17 mouse cellular contexts compared by ENCODE assay signal in genomic region chr9:96501217-96501616, GRCm38 (mm10). TPM values are rescaled to one million over a fixed set of nuclear protein-coding genes. Genes with fewer than 3 reads are reported as not detected.
"Had no signal": no experiment of that assay in that cellular context is flagged by ENCODE, and none has a peak within 500 bp of the region (broad histone marks: within the 10 kb centered on the region; RNA-seq: fewer than 3 reads in every experiment).

No protein-coding gene starts in this region.

- ATAC-seq: liver, embryonic 12.5 days; midbrain, embryonic 16.5 days had no signal

- H3K4me3 ChIP-seq: limb, embryonic 15.5 days; liver, embryonic 12.5 days; lung, embryonic 15.5 days; midbrain, embryonic 12.5 days had no signal

- H3K27ac ChIP-seq: limb, embryonic 15.5 days; liver, embryonic 12.5 days; lung, embryonic 15.5 days; midbrain, embryonic 12.5 days had no signal

- DNase-seq: kidney, adult 11 months; kidney, adult 9 months; kidney, postnatal 36 days; layer of hippocampus, adult 9-11 months; layer of hippocampus, postnatal 36 days; thymus, adult 2 months; thymus, postnatal 25 days had no signal

- H3K27me3 ChIP-seq: limb, embryonic 15.5 days; liver, embryonic 12.5 days; lung, embryonic 15.5 days; midbrain, embryonic 12.5 days had no signal

- H3K9ac ChIP-seq: limb, embryonic 15.5 days; liver, embryonic 12.5 days; lung, embryonic 15.5 days; midbrain, embryonic 12.5 days had no signal

- H3K9me3 ChIP-seq: limb, embryonic 15.5 days; liver, embryonic 12.5 days; lung, embryonic 15.5 days; midbrain, embryonic 12.5 days had no signal

- H3K36me3 ChIP-seq: limb, embryonic 15.5 days; liver, embryonic 12.5 days; lung, embryonic 15.5 days; midbrain, embryonic 12.5 days had no signal

- H3K4me2 ChIP-seq: limb, embryonic 15.5 days; liver, embryonic 12.5 days; lung, embryonic 15.5 days; midbrain, embryonic 12.5 days had no signal

RNA-seq across cellular contexts. Expression of gene Gm28729, which starts 23.8 kb away (rescaled TPM):
- total RNA-seq: megakaryocyte-erythroid progenitor cell, adult 5-6 weeks had no signal
- polyA plus RNA-seq: intestine, embryonic 14.5 days; limb, embryonic 11.5 days; liver, embryonic 12.5 days; liver, embryonic 16.5 days; midbrain, embryonic 12.5 days; neural tube, embryonic 14.5 days had no signal
